Mouse (Mus musculus): ENCODE data around the gene Fto. TPM values are rescaled to one million over a fixed set of nuclear protein-coding genes. Genes with fewer than 3 reads are reported as not detected.

Fto gene
- polyA plus RNA-seq, 1 experiment from 2014 or later: 109 TPM

- Histone ChIP-seq H3K4me1 (peaks cover 11% of the 10 kb centered on the region), H3K36me3 (no peaks in the 10 kb centered on the region), H3K4me3 (no peak overlapping the region), H3K4me2 (replicated peaks) (no peak overlapping the region), H3K27me3 (replicated peaks) (no peaks in the 10 kb centered on the region), H3K27ac (no peak overlapping the region), H3K9ac (no peak overlapping the region), H3K9me3 (no peaks in the 10 kb centered on the region)
- 73% methylated on average over 7 of the region's 7 CpGs for WGBS
- ATAC-seq (ENCODE audit: low FRiP score, low read depth): no peak
These were observed 37.3 kb downstream of the Fto start for GRCm38 (mm10) chr8:91350628-91351027.

GRCm38 (mm10) chr8:91352598-91352997 is 39.3 kb downstream of the Fto start:
- Histone ChIP-seq H3K36me3 (no peaks in the 10 kb centered on the region), H3K4me1 (peaks cover 21% of the 10 kb centered on the region), H3K27ac (no peak overlapping the region), H3K4me2 (replicated peaks) (no peak overlapping the region), H3K9me3 (no peaks in the 10 kb centered on the region), H3K9ac (no peak overlapping the region), H3K4me3 (no peak overlapping the region), H3K27me3 (replicated peaks) (no peaks in the 10 kb centered on the region)
- WGBS: 92% methylated on average over 3 of the region's 3 CpGs
- no peak for ATAC-seq (ENCODE audit: low FRiP score, low read depth)

GRCm38 (mm10) chr8:91353062-91353461 is 39.7 kb downstream of the Fto start:
- Histone ChIP-seq H3K9ac (no peak overlapping the region), H3K27me3 (replicated peaks) (peaks cover 2% of the 10 kb centered on the region; the same call in 1 of the 2 replicates), H3K27ac (no peak overlapping the region), H3K4me3 (no peak overlapping the region), H3K9me3 (no peaks in the 10 kb centered on the region), H3K4me2 (replicated peaks) (no peak overlapping the region), H3K36me3 (no peaks in the 10 kb centered on the region), H3K4me1 (peaks cover 21% of the 10 kb centered on the region)
- WGBS: 80% methylated on average over 5 of the region's 5 CpGs
- no peak for ATAC-seq (ENCODE audit: low FRiP score, low read depth)

- Histone ChIP-seq H3K9me3 (no peaks in the 10 kb centered on the region), H3K36me3 (no peaks in the 10 kb centered on the region), H3K9ac (no peak overlapping the region), H3K27ac (no peak overlapping the region), H3K4me2 (replicated peaks) (no peak overlapping the region), H3K27me3 (replicated peaks) (peaks cover 8% of the 10 kb centered on the region; the same call in 1 of the 2 replicates), H3K4me1 (peaks cover 21% of the 10 kb centered on the region), H3K4me3 (no peak overlapping the region)
- no peak for ATAC-seq (ENCODE audit: low FRiP score, low read depth)
- WGBS: 88% methylated on average over 4 of the region's 4 CpGs
These were observed 40.6 kb downstream of the Fto start for GRCm38 (mm10) chr8:91353907-91354306.

GRCm38 (mm10) chr8:91355301-91355905 is 42.1 kb downstream of the Fto start:
- no peak overlapping the region for H3K4me3 ChIP-seq
- 41% methylated on average over 10 of the region's 10 CpGs for WGBS
- H3K27me3 ChIP-seq (replicated peaks): peaks cover 8% of the 10 kb centered on the region; the same call in 1 of the 2 replicates
- 0 out of 2 replicates have a peak, but pooled peaks have one; percentile 33 for ATAC-seq (ENCODE audit: low FRiP score, low read depth)
- H3K9me3 ChIP-seq: no peaks in the 10 kb centered on the region
- H3K36me3 ChIP-seq: no peaks in the 10 kb centered on the region
- H3K9ac ChIP-seq: no peak overlapping the region
- H3K4me2 ChIP-seq (replicated peaks): peak overlapping the region; percentile 14; the same call in 1 of the 2 replicates
- peaks cover 21% of the 10 kb centered on the region for H3K4me1 ChIP-seq
- no peak overlapping the region for H3K27ac ChIP-seq

- peaks cover 21% of the 10 kb centered on the region for H3K4me1 ChIP-seq
- peaks cover 14% of the 10 kb centered on the region for H3K27me3 ChIP-seq (replicated peaks)
- peak overlapping the region; percentile 14; the same call in 1 of the 2 replicates for H3K4me2 ChIP-seq (replicated peaks)
- H3K36me3 ChIP-seq: no peaks in the 10 kb centered on the region
- no peak overlapping the region for H3K27ac ChIP-seq
- peak; percentile 58 for ATAC-seq (ENCODE audit: low FRiP score, low read depth)
- no peak overlapping the region for H3K4me3 ChIP-seq
- WGBS: 54% methylated on average over 11 of the region's 11 CpGs
- no peak overlapping the region for H3K9ac ChIP-seq
- no peaks in the 10 kb centered on the region for H3K9me3 ChIP-seq
These were observed 42.8 kb downstream of the Fto start for GRCm38 (mm10) chr8:91355956-91356699.

- H3K9me3 ChIP-seq: no peaks in the 10 kb centered on the region
- no peak overlapping the region for H3K4me2 ChIP-seq (replicated peaks)
- 95% methylated on average over 4 of the region's 4 CpGs for WGBS
- peaks cover 21% of the 10 kb centered on the region for H3K4me1 ChIP-seq
- H3K27ac ChIP-seq: no peak overlapping the region
- H3K9ac ChIP-seq: no peak overlapping the region
- no peaks in the 10 kb centered on the region for H3K36me3 ChIP-seq
- H3K27me3 ChIP-seq (replicated peaks): peaks cover 19% of the 10 kb centered on the region
- H3K4me3 ChIP-seq: no peak overlapping the region
- ATAC-seq (ENCODE audit: low FRiP score, low read depth): no peak
These were observed 44.2 kb downstream of the Fto start for GRCm38 (mm10) chr8:91357493-91358014.

- no peak overlapping the region for H3K9ac ChIP-seq
- peaks cover 22% of the 10 kb centered on the region for H3K27me3 ChIP-seq (replicated peaks)
- no peaks in the 10 kb centered on the region for H3K9me3 ChIP-seq
- no peak overlapping the region for H3K4me2 ChIP-seq (replicated peaks)
- no peak overlapping the region for H3K4me3 ChIP-seq
- no peak for ATAC-seq (ENCODE audit: low FRiP score, low read depth)
- H3K4me1 ChIP-seq: peaks cover 21% of the 10 kb centered on the region
- 91% methylated on average over 5 of the region's 5 CpGs for WGBS
- H3K27ac ChIP-seq: no peak overlapping the region
- H3K36me3 ChIP-seq: no peaks in the 10 kb centered on the region
These were observed 44.7 kb downstream of the Fto start for GRCm38 (mm10) chr8:91358016-91358415.

GRCm38 (mm10) chr8:91359511-91359910 is 46.2 kb downstream of the Fto start:
- H3K9me3 ChIP-seq: no peaks in the 10 kb centered on the region
- 74% methylated on average over 9 of the region's 9 CpGs for WGBS
- H3K9ac ChIP-seq: no peak overlapping the region
- no peak overlapping the region for H3K4me2 ChIP-seq (replicated peaks)
- peaks cover 25% of the 10 kb centered on the region for H3K4me1 ChIP-seq
- no peaks in the 10 kb centered on the region for H3K36me3 ChIP-seq
- peaks cover 36% of the 10 kb centered on the region for H3K27me3 ChIP-seq (replicated peaks)
- no peak overlapping the region for H3K27ac ChIP-seq
- H3K4me3 ChIP-seq: no peak overlapping the region
- ATAC-seq (ENCODE audit: low FRiP score, low read depth): no peak

GRCm38 (mm10) chr8:91360644-91361357 is 47.5 kb downstream of the Fto start:
- no peak for ATAC-seq (ENCODE audit: low FRiP score, low read depth)
- Histone ChIP-seq H3K9me3 (no peaks in the 10 kb centered on the region), H3K4me3 (no peak overlapping the region), H3K27me3 (replicated peaks) (peaks cover 42% of the 10 kb centered on the region), H3K36me3 (no peaks in the 10 kb centered on the region), H3K4me2 (replicated peaks) (no peak overlapping the region), H3K4me1 (peaks cover 25% of the 10 kb centered on the region), H3K9ac (no peak overlapping the region), H3K27ac (no peak overlapping the region)
- WGBS: 87% methylated on average over 10 of the region's 10 CpGs

GRCm38 (mm10) chr8:91363272-91363860 is 50.0 kb downstream of the Fto start:
- Histone ChIP-seq H3K4me2 (replicated peaks) (no peak overlapping the region), H3K9me3 (no peaks in the 10 kb centered on the region), H3K4me1 (peaks cover 19% of the 10 kb centered on the region), H3K9ac (no peak overlapping the region), H3K27ac (no peak overlapping the region), H3K4me3 (no peak overlapping the region), H3K36me3 (no peaks in the 10 kb centered on the region), H3K27me3 (replicated peaks) (peaks cover 53% of the 10 kb centered on the region)
- no peak for ATAC-seq (ENCODE audit: low FRiP score, low read depth)
- 89% methylated on average over 10 of the region's 10 CpGs for WGBS

GRCm38 (mm10) chr8:91364216-91364615 is 50.9 kb downstream of the Fto start:
- 42% methylated on average over 6 of the region's 6 CpGs for WGBS

More at GRCm38 (mm10) chr8:91364216-91364615, 50.9 kb downstream of the Fto start:
- Histone ChIP-seq H3K27me3 (replicated peaks) (peaks cover 53% of the 10 kb centered on the region), H3K9me3 (no peaks in the 10 kb centered on the region), H3K27ac (no peak overlapping the region), H3K36me3 (no peaks in the 10 kb centered on the region), H3K4me2 (replicated peaks) (no peak overlapping the region), H3K4me1 (peaks cover 19% of the 10 kb centered on the region), H3K9ac (no peak overlapping the region), H3K4me3 (no peak overlapping the region)
- ATAC-seq (ENCODE audit: low FRiP score, low read depth): no peak

All from neural tube, embryonic 12.5 days (tissue).